Mouse (Mus musculus): ENCODE data around the gene Syt9.

DNA sequence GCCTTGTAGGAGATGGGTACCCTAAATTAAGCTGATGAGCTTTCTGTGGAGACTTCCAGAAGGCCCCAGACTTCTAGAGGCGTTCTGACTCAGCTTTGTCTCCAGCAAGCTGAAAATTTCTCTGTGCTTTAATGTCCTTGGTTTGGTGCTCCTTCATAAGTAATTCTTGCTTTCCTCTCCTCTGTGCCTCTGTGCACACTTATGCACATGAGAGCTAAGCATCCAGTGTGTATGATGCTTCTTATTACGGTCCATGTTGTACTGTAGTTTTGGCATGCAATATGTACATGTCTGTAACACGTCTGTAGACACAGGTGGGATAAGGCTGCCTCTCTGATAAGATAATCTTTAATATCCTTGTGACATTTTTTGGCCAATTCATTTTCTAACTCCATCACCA is 227.4 kb downstream of the Syt9 start:
- TF ChIP-seq TCF12 (IDR thresholded peaks at IDR 0.05; ENCODE audit: insufficient read depth, poor library complexity, severe bottlenecking) (no peak), POLR2A (IDR thresholded peaks at IDR 0.05; ENCODE audit: insufficient read length, low read depth) (no peak), REST (IDR thresholded peaks at IDR 0.05; ENCODE audit: insufficient read depth, insufficient read length) (no peak), USF1 (IDR thresholded peaks at IDR 0.05; ENCODE audit: low read depth) (no peak), MYOG (IDR thresholded peaks at IDR 0.05; ENCODE audit: control insufficient read depth in 1 of 3, insufficient read depth in 1 of 3, insufficient read length in 2 of 3, low read depth in 2 of 3) (no peak), CEBPB (IDR thresholded peaks at IDR 0.05; ENCODE audit: insufficient read depth, poor library complexity, severe bottlenecking) (no peak), MAX (IDR thresholded peaks at IDR 0.05; ENCODE audit: low read depth) (no peak)

Measured in myocyte (in vitro differentiated cells).